Mouse (Mus musculus) left cerebral cortex, adult 8-10 months (tissue): Measurements from ENCODE around the gene Mapkap1. TPM values are rescaled to one million over a fixed set of nuclear protein-coding genes. Genes with fewer than 3 reads are reported as not detected.

Experiments
- DNase-seq, 2 experiments: peaks; one replicate each; pipeline ENCODE4 v3.0.0; 2022; ENCODE audit warnings: low spot score in 2 of 2
- total RNA-seq, 4 experiments: library from RNA; stranded (reverse); gene quantifications; 2 replicates each; pipeline ENCODE4 v1.2.4; 2022

Gene Mapkap1
- total RNA-seq = 10 to 100 TPM; 59.0 to 77.0 (median 70.6) TPM

GRCm38 (mm10) chr2:34406601-34407464 lies at the start of gene Mapkap1:
Gene Mapkap1 (plus strand): TSS chr2:34406771.
- peak; percentile 86 to 96 for DNase-seq

GRCm38 (mm10) chr2:34363678-34364077 lies 42.9 kb upstream of the Mapkap1 start:
- DNase-seq = no peak

- DNase-seq = no peak
These were observed 39.5 kb upstream of the Mapkap1 start for GRCm38 (mm10) chr2:34367024-34367423.

- DNase-seq = no peak
These were observed 38.2 kb upstream of the Mapkap1 start for GRCm38 (mm10) chr2:34368396-34368795.

GRCm38 (mm10) chr2:34370349-34370724 lies 36.2 kb upstream of the Mapkap1 start:
- no peak for DNase-seq

GRCm38 (mm10) chr2:34370725-34371440 lies 35.7 kb upstream of the Mapkap1 start:
- DNase-seq = peak in 1 of 2 experiments; percentile 9

GRCm38 (mm10) chr2:34371441-34372304 lies 34.9 kb upstream of the Mapkap1 start:
- peak; percentile 12 to 15 for DNase-seq

GRCm38 (mm10) chr2:34372305-34373301 lies 34.0 kb upstream of the Mapkap1 start, which contains the start of gene Pbx3:
Gene Pbx3 (minus strand): TSS chr2:34373142.
- peak; percentile 82 to 88 for DNase-seq

GRCm38 (mm10) chr2:34373886-34374285 lies 32.7 kb upstream of the Mapkap1 start:
- DNase-seq = no peak

- DNase-seq = no peak
These were observed 32.2 kb upstream of the Mapkap1 start for GRCm38 (mm10) chr2:34374349-34374748.

- no peak for DNase-seq
These were observed 27.6 kb upstream of the Mapkap1 start for GRCm38 (mm10) chr2:34378930-34379329.

GRCm38 (mm10) chr2:34399535-34399934 lies 7.0 kb upstream of the Mapkap1 start:
- DNase-seq = no peak

- DNase-seq = no peak
These were observed 1.0 kb downstream of the Mapkap1 start for GRCm38 (mm10) chr2:34407596-34407995.

GRCm38 (mm10) chr2:34408341-34408740 lies 1.8 kb downstream of the Mapkap1 start:
- DNase-seq = no peak

- no peak for DNase-seq
These were observed 3.3 kb downstream of the Mapkap1 start for GRCm38 (mm10) chr2:34409741-34410340.

GRCm38 (mm10) chr2:34420256-34420655 lies 13.7 kb downstream of the Mapkap1 start:
- DNase-seq = no peak

- no peak for DNase-seq
These were observed 17.6 kb downstream of the Mapkap1 start for GRCm38 (mm10) chr2:34424186-34424585.

GRCm38 (mm10) chr2:34425573-34426223 lies 19.1 kb downstream of the Mapkap1 start:
- no peak for DNase-seq

- no peak for DNase-seq
These were observed 24.1 kb downstream of the Mapkap1 start for GRCm38 (mm10) chr2:34430663-34431062.
